Mouse (Mus musculus) stomach, embryonic 16.5 days (tissue): ENCODE results near the gene Zfyve28. TPM values are rescaled to one million over a fixed set of nuclear protein-coding genes. Genes with fewer than 3 reads are reported as not detected.

Experiments
- ATAC-seq: fragments of 200-750 bp; cut with Nextera tagmentation; 2 replicates; pipeline ENCODE4 v1.8.0; 2017; ENCODE audit warnings: moderate number of reproducible peaks, moderate TSS enrichment; ENCODE audit not compliant: insufficient read depth, low FRiP score
- H3K27ac ChIP-seq: fragments of 300-500 bp; sonication (generic); 2 replicates; pipeline ENCODE4 v1.5.1; 2014; ENCODE audit warnings: low read length
- H3K27me3 ChIP-seq: fragments of 300-500 bp; sonication (generic); 2 replicates; pipeline ENCODE4 v1.6.1; 2014; ENCODE audit warnings: low read length, control low read depth, mixed read lengths; ENCODE audit not compliant: control insufficient read depth, insufficient read depth
- H3K36me3 ChIP-seq: fragments of 300-500 bp; sonication (generic); 2 replicates; pipeline ENCODE4 v1.6.1; 2014; ENCODE audit warnings: low read length; ENCODE audit not compliant: control insufficient read depth, insufficient read depth
- H3K4me1 ChIP-seq: fragments of 300-500 bp; sonication (generic); 2 replicates; pipeline ENCODE4 v1.6.1; 2014; ENCODE audit warnings: low read length, control low read depth, mixed read lengths; ENCODE audit not compliant: control insufficient read depth, insufficient read depth
- H3K4me2 ChIP-seq: fragments of 300-500 bp; sonication (generic); 2 replicates; pipeline ENCODE4 v1.6.1; 2014; ENCODE audit warnings: low read depth, low read length, mixed read lengths
- H3K4me3 ChIP-seq: fragments of 300-500 bp; sonication (generic); replicated peaks from 2 replicates; pipeline ENCODE4 v1.5.1; 2014; ENCODE audit warnings: mild to moderate bottlenecking, low read length
- H3K9ac ChIP-seq: fragments of 300-500 bp; sonication (generic); 2 replicates; pipeline ENCODE4 v1.6.1; 2014; ENCODE audit warnings: low read length
- H3K9me3 ChIP-seq: fragments of 300-500 bp; sonication (generic); replicated peaks from 2 replicates; pipeline ENCODE4 v1.6.1; 2016; ENCODE audit warnings: low read length, control low read depth; ENCODE audit not compliant: control insufficient read depth
- WGBS: fragments of 180-500 bp; shearing (Covaris S2); extraction: QIAGEN DNeasy Blood & Tissue Kit; methylation state at CpG from one replicate; pipeline ENCODE4 v1.1.7; 2014; 5-methylcytosine and 5-hydroxymethylcytosine counted together
- polyA plus RNA-seq: library from polyadenylated mRNA; unstranded; fragments of >200 nt; fragmentation: Nextera tagmentation; extraction: Ambion mirVana; gene quantifications from 2 replicates; pipeline ENCODE4 v1.2.1, GENCODE M21; 2015

The Zfyve28 gene
- polyA plus RNA-seq = 0.63 and 1.1 TPM in 2 replicates

GRCm38 (mm10) chr5:34288154-34288716 lies at the start of gene Zfyve28, which contains the start of gene Cfap99:
Gene Zfyve28, minus strand, starts transcription at chr5:34288449.
Gene Cfap99, plus strand, starts transcription at chr5:34288600.
- H3K4me3 ChIP-seq = peak within 1 kb of the TSS; percentile 59
- H3K4me2 ChIP-seq = peak within 1 kb of the TSS; percentile 92
- no peaks in the 10 kb centered on the region for H3K36me3 ChIP-seq
- no peak within 1 kb of the TSS for H3K27ac ChIP-seq
- peaks cover 12% of the 10 kb centered on the region; the same call in 1 of the 2 replicates for H3K4me1 ChIP-seq
- H3K27me3 ChIP-seq = peaks cover 37% of the 10 kb centered on the region
- WGBS = under 1% methylated on average over 82 of the region's 83 CpGs
- H3K9ac ChIP-seq = peak within 1 kb of the TSS; percentile 60
- peak; percentile 93 for ATAC-seq
- H3K9me3 ChIP-seq = no peaks in the 10 kb centered on the region

DNA sequence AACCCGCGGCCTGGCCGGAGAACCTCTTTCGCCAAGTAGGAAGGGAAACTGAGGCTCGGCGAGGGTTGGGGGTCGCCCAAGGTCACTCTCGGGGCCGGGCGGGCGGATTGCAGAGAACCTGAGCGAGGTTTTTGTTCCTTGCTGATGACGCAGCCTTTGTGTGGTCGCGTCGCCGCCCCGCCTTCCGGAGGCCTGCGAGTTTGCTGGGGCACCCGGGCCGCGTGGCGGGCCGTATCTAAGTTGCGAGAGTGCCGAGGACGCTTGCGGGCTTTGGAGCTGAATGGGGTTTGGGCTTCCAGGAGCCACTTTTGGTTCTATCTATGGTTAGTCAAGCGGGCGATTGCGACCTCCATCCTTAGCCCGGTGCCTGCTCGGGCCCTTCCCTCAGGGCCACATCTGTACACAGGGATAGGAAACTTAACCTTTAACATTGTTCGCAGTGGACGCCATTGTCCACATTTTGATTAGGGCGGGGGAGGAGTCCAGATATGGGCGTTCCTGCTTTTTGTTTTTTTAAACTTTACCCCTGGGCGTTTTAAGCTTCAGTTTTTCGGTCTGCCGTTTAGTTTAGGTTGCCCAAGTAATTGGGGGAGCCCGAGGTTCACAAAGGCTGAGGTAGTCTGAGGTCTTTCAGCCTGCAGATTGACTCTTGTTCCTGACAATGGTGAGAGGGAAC lies 48.7 kb upstream of the Zfyve28 start:
- H3K27ac ChIP-seq = peak overlapping the region; percentile 98
- no peaks in the 10 kb centered on the region for H3K9me3 ChIP-seq
- peak overlapping the region; percentile 97 for H3K4me3 ChIP-seq
- H3K9ac ChIP-seq = peak overlapping the region; percentile 98
- WGBS = under 1% methylated on average over 42 of the region's 42 CpGs
- H3K4me1 ChIP-seq = peaks cover 14% of the 10 kb centered on the region
- H3K36me3 ChIP-seq = no peaks in the 10 kb centered on the region
- H3K4me2 ChIP-seq = peak overlapping the region; percentile 89
- ATAC-seq = peak; percentile 59; the same call in 1 of the 2 replicates
- H3K27me3 ChIP-seq = no peaks in the 10 kb centered on the region

DNA sequence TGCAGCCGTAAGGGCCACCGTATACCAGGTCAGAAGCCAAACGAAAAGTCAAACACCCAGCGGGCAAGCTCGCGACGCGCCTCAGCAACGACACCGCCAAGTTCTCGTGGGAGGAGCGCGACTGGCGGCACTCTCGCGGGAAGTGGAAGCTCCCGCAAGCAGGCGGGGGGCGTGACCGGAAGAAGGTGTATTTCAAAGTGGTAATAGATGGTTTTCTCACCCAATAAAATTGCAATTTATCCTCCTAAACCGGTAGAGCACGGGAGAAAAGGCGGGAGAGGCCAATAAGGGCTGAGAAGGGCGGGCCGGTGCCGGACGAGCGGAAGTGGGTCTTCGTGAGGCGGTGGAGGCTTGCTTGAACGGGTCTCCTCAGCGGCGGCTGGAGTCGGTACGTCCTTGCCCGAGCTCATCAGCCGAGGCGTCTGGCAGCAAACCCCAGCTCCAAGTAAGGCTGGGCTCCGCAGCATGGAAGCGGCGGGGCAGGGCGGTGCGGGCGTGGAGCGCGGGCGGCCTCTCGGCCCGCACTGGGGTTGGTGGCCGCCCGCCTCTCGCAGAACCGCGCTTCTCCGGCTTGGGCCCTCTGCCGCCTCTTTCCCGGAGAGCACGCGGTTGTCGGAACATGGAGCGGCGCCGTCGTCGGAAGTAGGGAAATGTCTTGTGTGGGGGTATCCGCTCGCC lies 48.0 kb upstream of the Zfyve28 start, which contains the start of gene Rnf4:
Gene Rnf4 (plus strand): TSS at position 193 of the 678 bp plus-strand sequence.
- H3K4me1 ChIP-seq = peaks cover 14% of the 10 kb centered on the region
- peak within 1 kb of the TSS; percentile 89 for H3K4me2 ChIP-seq
- under 1% methylated on average over 67 of the region's 67 CpGs for WGBS
- no peaks in the 10 kb centered on the region for H3K36me3 ChIP-seq
- peak within 1 kb of the TSS; percentile 98 for H3K27ac ChIP-seq
- H3K9ac ChIP-seq = peak within 1 kb of the TSS; percentile 98
- peak; percentile 97 for ATAC-seq
- H3K4me3 ChIP-seq = peak within 1 kb of the TSS; percentile 97
- H3K9me3 ChIP-seq = no peaks in the 10 kb centered on the region
- H3K27me3 ChIP-seq = no peaks in the 10 kb centered on the region

DNA sequence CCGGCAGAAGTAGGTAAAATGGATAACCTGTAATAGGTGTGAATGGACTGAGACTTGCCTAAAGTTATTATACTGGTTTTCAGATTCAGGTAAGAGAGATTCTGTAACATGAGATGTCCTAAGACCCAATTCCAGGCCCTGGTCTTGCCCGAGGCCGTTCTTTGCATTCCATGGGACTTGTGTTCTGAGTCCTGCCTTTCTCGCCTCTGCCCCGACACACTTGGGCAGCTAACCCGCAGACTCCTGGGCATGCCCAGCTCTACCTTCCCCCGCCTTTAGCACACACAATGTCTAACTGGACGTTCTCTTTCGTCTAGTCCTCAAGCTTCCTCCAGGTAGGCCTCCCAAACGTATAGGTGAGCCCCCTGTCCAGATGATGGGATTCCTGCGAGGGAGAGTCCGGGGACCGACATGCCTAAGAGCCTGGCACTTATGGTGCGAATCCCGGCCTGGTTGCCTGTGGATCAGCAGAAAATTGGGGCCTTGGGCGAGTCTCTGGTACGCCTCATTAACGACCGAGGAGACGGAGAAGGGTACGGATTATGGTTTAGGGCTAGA lies 47.4 kb upstream of the Zfyve28 start:
- Histone ChIP-seq H3K9ac (peak overlapping the region; percentile 91), H3K9me3 (no peaks in the 10 kb centered on the region), H3K27ac (peak overlapping the region; percentile 85), H3K4me2 (peak overlapping the region; percentile 88), H3K36me3 (no peaks in the 10 kb centered on the region), H3K4me1 (peaks cover 14% of the 10 kb centered on the region), H3K27me3 (no peaks in the 10 kb centered on the region), H3K4me3 (peak overlapping the region; percentile 97)
- WGBS = 1% methylated on average over 21 of the region's 21 CpGs
- ATAC-seq = peak; percentile 49

- no peak for ATAC-seq
- Histone ChIP-seq H3K27me3 (no peaks in the 10 kb centered on the region), H3K36me3 (no peaks in the 10 kb centered on the region), H3K9ac (no peak overlapping the region), H3K4me1 (peaks cover 14% of the 10 kb centered on the region), H3K9me3 (no peaks in the 10 kb centered on the region), H3K4me2 (no peak overlapping the region), H3K27ac (no peak overlapping the region), H3K4me3 (no peak overlapping the region)
- WGBS = 94% methylated on average over 1 of the region's 1 CpGs
Measured at GRCm38 (mm10) chr5:34334081-34334480, 45.8 kb upstream of the Zfyve28 start.

GRCm38 (mm10) chr5:34330136-34330535 lies 41.9 kb upstream of the Zfyve28 start:
- Histone ChIP-seq H3K4me1 (0 out of 2 replicates have a peak, but pooled peaks cover 6% of the 10 kb centered on the region), H3K27ac (no peak overlapping the region), H3K4me2 (no peak overlapping the region), H3K27me3 (no peaks in the 10 kb centered on the region), H3K36me3 (no peaks in the 10 kb centered on the region), H3K4me3 (no peak overlapping the region), H3K9ac (no peak overlapping the region), H3K9me3 (no peaks in the 10 kb centered on the region)
- WGBS = 82% methylated on average over 2 of the region's 2 CpGs
- no peak for ATAC-seq

- peak overlapping the region; percentile 69 for H3K9ac ChIP-seq
- no peaks in the 10 kb centered on the region for H3K36me3 ChIP-seq
- H3K9me3 ChIP-seq = no peaks in the 10 kb centered on the region
- H3K4me2 ChIP-seq = peak overlapping the region; percentile 63
- H3K4me1 ChIP-seq = 0 out of 2 replicates have a peak, but pooled peaks cover 6% of the 10 kb centered on the region
- H3K4me3 ChIP-seq = peak overlapping the region; percentile 43
- 6% methylated on average over 31 of the region's 31 CpGs for WGBS
- H3K27ac ChIP-seq = no peak overlapping the region
- peak; percentile 66; the same call in 1 of the 2 replicates for ATAC-seq
- H3K27me3 ChIP-seq = no peaks in the 10 kb centered on the region
Measured at GRCm38 (mm10) chr5:34326875-34327576, 38.8 kb upstream of the Zfyve28 start.

DNA sequence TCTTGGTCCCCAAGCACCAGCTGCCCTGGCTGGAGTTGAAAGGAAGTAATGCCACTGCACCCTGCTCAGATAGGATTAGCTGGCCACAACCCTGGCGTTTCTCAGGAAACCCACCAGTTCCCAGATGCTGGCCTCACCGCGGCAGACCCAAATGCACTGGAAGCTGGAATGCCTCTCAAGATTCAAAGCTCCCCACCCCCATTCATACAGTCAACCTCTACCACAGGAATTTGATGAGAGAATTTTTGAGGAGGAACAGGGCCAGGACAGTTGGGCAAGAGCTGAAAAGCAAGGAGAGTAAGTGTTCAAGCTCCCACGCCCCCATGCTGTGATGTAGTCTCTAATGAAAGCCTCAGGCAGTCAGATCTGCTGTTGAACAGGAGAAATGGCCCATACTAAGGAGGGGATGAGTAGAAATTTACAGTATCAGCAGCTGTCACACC lies 38.0 kb upstream of the Zfyve28 start:
- H3K27ac ChIP-seq = no peak overlapping the region
- H3K27me3 ChIP-seq = no peaks in the 10 kb centered on the region
- H3K4me1 ChIP-seq = 0 out of 2 replicates have a peak, but pooled peaks cover 6% of the 10 kb centered on the region
- no peak overlapping the region for H3K9ac ChIP-seq
- 26% methylated on average over 4 of the region's 4 CpGs for WGBS
- no peak for ATAC-seq
- H3K4me3 ChIP-seq = no peak overlapping the region
- H3K9me3 ChIP-seq = no peaks in the 10 kb centered on the region
- no peak overlapping the region for H3K4me2 ChIP-seq
- H3K36me3 ChIP-seq = no peaks in the 10 kb centered on the region
